Mouse (Mus musculus) spleen, postnatal 14 days (tissue): ENCODE measurements around the gene Rad21l.

Experiments used
- DNase-seq, 2 experiments: peaks; one replicate each; pipeline ENCODE4 v3.0.0; 2021 to 2022; ENCODE audit warnings: low spot score in 2 of 2

Rad21l gene

DNA sequence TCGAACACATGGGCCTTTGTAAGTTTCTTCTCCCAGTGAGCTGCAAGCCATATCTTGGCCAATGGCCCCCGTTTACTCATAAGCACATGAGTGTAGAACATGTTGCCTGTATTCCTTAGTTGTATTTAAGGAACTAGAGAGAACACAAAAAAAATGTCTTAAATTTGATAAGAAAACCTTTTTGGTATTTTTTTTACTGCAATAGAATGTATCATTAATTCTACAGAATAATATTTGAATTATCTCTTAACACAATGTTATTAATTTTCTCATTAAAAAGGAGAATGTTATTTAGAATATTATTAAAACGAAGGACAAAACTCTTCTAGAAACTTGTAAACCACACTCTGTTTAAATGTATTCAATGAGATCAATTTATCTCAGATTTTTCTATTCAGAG lies at the start of gene Rad21l:
TSS of gene Rad21l (minus strand) at position 101 of the 400 bp plus-strand sequence.
- no peak for DNase-seq

DNA sequence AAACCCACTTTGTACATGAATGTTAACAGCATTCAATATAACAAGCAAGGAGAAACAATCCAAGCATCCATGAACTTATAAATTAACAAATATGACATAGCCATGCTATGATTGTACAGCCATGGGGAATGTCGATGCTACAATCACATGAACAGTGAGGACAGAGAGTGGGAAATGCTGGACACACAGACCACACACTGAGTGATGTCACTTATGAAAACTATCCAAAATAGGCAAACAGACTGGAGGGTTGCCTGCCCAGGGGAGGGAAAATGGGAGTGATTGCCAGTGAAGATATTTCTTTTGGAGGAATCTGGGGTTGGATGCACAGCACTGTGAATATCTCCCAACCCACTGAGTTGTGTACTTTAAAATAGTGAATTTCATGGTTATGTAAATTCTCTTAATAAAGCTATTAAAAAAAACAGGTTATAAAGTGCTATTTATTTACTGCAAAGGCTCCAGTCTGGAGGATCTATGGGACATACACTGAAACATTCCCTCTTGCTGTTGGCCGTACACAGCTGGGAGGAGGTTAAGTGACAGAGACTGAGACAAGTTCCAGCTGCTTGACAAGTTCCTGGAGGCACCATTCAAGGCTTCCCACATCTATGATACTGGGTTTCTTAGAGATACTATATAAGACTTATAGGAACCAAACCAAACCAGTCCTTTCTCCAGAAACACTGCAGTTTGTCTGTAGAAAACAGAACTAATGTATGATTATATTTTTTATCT lies 48.2 kb upstream of the Rad21l start:
- DNase-seq: no peak

DNA sequence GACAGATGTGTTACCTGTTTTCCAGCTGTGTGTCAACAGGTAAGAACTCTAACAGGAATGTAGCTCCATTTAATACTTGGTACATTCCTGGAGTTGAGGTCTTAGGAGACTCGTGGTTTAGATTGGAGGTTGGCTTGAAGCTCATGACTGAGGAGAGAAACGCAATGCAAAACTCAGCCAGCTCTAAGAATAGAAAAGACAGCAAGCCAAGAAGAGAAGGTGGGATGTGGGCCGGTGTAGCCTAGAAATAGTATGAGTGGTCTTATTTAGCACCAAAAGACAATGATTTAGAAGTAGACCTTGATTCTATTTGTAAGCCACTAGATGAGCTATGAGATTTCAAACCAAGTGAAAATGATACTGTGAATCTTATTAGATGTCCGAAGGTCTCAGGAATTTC lies 47.2 kb upstream of the Rad21l start:
- DNase-seq: no peak

DNA sequence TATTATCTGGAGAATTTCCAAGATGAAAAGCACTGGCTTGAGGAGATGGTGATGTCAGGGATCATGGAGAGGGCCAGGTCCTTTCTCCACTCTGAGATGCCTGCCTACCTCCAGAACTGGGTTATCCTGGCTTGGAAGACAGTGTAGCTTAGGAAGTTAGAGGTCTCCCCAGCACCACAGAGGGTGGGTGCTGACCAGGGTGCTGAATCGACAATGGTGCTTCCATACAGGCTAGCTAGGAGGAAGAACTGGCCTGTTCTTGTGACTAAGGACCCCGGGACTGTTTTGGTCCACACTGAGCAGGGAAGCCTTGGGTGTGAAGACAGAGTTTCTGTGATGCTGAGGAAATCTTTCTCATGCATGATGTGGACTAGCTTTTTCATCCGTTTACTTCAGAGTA lies 44.3 kb upstream of the Rad21l start:
- no peak for DNase-seq

DNA sequence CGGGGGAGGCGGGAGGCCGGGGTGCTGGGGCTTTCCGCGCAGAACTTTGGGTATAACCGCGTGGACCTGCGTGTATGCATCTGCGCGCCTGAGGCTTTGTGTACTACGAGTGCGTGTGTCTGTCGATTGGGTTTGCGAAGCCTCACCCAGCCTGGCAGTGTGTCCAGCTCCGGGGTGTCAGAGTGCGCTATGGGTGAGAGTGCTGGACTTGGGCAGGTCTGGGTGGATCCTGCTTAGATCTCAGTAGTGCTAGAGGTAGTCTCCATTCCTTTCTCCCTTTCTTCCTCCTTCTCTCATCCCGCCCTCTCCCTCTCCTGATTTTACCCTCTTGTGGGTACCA lies 34.5 kb upstream of the Rad21l start:
- DNase-seq: no peak

DNA sequence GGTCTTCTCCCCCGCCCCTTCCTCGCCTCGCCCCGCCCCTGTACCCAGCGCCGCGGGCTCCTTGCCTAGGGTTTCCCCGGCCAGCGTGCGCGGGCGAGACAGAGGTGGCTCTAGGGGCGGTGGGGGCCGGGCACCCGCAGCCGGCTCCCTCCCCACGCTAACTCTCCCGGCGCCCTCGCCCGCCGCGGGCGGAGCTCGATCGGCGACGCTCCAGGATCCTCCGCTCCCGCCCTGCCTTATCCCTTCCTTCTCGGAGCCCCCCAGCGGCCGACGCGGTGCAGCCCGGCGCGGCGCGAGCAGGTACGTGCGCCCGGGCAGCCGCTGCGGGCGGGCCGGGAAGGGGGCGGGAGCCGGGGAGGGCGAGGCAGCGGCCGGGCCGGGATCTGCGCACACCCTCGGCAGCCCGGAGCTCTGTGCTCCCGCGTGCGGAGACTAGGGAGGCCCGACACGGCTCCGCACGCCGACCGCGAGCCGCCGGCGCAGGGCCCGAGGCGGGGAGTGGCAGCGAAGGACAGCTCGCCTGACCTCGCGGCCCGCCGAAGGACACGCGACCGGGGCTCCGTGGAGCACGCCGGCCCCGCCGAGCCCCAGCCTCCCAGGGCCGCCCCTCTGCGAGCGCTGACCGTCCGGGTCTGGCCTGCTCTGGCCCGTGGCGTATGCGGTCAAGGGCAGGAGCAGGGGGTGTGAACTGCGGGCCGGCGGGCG lies 34.0 kb upstream of the Rad21l start:
- no peak for DNase-seq

DNA sequence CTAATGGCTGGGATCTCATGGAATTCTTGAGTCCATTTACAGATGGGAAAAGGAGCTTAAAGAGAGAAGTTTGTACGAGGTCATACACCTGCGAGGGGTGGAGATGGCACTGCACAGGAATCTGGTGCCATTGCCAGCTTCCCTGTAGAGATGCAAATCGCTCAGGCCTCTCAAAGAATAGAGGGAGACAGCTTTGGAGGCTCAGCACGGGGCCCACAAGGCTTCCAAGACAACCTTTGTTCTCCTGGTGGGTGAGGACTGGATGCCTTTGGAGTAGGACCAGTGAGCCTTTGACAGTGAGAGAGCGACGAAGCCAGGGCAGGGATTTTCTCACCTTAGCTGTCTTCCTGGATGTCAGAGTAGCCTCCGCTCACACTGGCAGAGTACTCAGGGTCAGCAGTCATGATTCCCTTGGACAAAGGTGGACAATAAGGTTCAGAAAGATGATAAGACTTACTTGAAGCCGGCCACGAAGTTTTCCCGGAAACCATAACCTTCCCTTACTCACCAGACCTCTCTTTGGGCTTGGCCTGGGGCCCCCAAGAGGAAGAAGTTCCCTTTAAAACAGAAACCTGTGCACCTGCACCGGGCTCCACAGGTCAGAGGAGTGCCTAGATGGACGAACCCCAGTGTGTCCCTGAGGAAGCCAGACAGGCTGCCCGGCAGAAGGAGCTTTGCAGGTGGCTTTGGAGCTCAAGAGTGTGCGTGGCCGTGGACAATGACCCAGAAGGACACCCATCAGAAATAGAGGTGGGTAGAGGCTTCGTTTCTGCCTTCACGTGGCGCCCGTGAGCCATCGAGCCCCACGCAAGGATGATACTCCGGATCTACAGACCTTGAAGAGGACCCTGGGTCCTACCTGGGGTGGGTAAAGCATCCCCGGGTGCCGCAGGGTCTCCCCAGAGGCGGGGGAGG lies 33.2 kb upstream of the Rad21l start, which contains the start of gene Tmem74b:
TSS of gene Tmem74b (plus strand) at position 778 of the 915 bp plus-strand sequence.
- no peak for DNase-seq

DNA sequence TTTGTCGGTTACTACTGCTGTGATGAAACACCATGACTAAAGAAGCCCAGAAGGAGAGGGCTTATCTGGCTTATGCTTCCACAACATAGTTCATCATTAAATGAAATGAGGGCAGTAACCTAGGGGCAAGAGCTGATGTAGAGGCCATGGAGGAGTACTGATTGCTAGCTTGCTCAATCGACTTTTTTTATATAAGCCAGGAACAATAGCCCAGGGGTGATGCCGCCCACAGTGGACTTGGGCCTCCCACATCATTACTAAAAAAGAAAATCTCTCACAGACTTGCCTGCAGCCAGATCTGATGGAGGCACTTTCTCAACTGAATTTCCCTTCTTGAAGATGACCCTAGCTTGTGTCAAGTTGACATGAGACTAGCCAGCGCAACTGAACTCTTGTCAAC lies 14.6 kb upstream of the Rad21l start:
- no peak for DNase-seq

DNA sequence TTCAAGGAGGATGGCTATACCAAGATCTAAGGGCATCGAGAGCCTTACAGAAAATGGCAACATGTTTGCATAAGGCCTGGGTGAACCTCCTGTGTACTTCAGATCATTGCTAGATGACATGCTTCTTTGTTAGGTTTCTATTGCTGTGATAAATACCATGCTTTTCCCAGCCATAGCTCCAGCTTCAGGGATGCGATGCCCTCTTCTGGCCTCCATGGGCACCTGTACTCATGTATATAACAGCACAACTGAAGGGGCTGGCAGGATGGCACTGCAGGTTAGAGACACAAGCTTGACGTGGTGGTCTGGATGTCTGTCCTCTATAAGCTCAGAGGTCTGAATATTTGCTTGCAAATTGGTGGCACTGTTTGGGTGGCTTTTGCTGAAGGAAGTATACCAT lies 14.0 kb upstream of the Rad21l start:
- no peak for DNase-seq

DNA sequence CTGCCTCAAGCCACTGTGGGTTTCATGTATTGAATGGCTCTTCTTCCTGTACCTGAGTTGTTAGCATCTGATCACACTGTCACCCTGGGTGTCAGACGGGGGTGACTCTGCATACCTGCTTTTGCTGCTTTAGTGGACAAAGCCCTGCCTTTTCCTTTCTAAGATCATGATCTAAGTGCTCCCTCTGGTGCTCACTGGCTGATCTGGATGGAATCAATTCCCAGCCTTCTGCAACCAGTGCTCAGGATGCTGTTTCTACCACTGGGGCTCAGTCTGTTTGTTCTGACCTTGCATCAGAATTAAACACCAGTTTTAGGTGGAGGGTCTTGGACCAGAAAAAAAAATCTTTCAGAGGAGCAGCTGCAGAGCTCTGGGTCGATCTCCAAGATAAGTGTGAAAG lies 7.9 kb upstream of the Rad21l start:
- DNase-seq: no peak

DNA sequence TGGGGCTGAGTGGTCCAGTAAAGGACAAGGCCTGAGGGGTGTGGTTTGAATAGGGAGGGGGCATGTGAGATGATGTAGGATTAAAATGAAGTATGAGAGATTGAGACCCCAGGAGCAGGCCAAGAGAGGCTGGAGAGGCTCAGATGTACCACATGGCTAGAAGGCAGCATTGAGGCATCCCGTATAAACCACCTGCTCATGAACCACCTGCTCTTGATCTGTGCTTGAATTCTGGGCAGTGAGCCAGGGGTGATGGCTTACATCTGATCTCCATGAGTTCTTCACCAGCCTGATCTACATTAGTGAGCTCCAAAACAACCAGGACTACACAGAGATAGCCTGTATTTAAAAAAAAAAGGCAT lies 2.6 kb upstream of the Rad21l start:
- DNase-seq: no peak

DNA sequence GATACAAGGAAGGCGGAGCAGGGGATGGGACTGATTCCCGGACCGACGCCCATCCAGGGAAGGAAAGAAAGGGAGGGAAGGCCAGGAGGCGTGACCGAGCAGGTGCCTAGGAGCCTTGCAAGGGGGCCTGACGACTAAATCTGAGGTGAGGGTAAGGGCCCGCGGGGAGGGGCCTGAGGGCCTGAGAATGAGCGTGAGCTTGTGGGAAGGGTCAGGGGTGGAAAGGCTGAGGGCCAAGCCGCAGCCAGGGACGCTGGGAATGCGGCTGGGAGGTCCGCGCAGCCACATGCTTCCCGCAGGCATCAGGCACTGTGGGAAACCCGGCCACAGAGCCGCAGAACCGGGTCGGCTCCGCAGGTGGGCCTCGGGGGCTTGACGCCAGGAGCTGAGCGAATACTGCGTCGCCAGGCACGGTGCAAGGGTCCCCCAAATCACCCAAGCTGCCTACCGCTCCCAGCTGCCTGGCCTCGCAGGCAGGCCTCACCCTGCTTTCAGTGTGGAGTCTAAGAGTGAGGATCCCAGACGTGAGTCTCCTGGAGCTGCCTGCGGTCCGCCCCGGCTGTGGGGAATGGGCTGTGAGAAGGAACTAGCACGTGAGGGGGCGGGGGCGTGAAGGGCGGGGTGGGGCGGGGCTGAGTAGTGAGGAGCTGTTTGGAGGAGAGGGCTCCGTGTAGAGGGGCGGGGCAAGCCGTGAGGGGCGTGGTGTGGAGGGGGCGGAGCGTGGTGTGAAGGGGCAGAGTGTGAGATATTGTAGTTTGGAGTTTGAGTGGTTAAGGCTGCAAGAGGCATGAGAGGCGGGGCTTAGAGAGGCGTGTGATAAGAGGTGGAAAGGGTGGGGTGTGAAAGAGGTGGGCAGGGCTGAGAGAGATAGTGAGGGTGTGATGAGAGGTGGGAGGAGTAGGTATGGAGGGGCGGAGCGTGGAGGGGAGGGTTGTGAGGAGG lies 2.0 kb upstream of the Rad21l start:
- DNase-seq: no peak

DNA sequence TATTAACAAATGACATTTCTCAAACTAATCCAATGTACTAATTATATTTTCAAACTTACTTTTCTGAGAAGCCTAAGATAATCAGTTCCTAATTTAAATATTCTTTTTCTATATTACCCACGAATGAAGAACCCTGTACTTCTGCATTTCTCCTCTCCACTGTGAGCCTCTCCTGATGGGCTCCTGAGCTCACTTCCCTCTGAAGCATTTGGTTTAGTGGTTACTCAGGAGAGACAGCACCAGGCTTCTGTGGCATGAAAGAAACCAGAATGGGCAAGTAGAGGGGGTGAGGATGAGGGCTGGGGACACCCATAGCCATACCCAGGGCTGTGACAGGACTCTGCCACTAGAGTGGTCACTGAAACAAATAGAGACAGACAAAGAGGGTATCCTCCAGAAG lies 16.3 kb downstream of the Rad21l start:
- no peak for DNase-seq

DNA sequence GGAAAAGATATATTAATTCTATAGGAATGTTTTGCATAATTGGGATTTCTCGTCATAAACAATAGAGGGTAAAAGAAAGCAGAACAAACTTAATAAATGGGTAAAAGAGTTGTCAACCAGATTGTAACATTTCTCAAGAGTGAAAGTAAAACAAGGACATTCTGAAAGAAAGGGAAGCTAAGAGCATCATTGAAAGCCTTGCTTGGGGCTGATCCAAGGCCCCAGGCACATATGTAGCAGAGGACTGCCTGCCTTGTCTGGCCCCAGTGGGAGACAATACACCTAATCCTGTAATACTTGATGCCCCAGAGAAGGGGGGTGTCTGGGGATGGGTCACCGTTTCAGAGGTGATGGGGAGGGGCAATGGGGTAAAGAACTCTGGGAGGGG lies 32.3 kb downstream of the Rad21l start:
- DNase-seq: no peak

DNA sequence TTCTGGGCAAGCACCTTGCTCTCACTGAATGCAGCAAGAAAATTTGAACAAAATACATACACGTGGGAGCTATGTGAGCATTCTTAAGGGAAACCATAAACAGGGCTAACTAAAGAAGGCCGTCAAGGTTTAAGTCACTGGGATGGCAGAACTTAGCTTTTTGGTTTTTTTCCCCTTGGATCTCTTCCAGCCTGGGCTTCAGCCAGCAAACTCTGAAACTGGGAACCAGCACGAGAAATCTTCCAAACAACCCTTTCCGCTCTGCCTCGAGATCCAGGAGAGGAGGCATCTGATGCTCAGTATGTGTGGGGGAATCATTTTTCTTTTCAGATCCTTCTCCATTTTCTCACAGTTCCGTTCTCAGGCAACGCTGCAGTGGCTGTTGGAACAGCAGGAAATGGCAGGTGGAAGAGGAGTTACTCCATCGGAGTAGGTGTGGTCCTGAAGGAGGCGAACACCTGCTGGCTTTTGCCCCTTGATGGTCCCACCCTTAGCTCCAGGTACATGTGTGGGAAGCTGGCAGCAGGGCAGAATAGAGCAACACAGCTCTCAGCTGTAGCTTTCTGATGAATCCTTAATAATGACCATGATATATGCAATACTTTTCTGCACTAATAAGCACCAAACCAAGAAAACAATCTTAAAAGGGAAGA lies 32.8 kb downstream of the Rad21l start:
- DNase-seq: no peak

DNA sequence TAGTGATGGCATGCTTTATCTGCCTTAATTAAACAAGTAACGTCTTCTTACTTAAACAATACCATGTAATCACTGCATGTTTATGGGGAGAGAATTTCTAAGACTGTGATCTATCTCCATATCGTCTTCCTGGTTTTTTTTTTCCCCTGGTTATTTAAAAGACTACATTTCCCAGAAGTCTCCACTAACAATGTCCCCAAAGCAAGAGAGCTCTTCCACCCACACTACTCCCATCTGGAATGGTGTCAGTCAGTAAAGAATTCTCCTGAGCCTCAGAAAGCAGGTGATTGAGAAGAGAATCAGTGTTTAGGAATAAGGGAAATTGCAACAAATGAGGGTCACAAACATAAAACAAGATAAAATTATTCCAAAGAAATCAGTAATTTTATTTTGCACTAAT lies 33.4 kb downstream of the Rad21l start:
- DNase-seq: no peak

DNA sequence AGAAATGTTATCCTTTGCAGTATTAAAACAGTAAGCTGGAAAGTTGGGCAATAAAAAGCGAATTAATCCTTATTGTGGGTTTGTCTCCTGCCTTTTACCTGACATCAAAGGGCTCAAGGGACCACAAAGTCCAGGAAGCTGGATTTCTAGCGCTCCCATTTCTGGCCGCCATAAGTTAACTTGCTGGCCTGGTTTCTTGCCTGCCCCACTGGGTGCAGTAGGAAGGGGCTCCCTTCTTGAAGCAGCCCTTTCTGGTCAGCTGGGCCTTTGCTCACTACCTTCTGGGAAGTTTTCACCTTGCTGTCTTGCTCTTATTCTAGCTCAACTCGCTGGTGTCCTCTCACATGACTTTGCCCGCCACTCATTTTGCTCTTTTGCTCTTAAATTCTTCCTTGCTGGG lies 35.4 kb downstream of the Rad21l start:
- DNase-seq: no peak

DNA sequence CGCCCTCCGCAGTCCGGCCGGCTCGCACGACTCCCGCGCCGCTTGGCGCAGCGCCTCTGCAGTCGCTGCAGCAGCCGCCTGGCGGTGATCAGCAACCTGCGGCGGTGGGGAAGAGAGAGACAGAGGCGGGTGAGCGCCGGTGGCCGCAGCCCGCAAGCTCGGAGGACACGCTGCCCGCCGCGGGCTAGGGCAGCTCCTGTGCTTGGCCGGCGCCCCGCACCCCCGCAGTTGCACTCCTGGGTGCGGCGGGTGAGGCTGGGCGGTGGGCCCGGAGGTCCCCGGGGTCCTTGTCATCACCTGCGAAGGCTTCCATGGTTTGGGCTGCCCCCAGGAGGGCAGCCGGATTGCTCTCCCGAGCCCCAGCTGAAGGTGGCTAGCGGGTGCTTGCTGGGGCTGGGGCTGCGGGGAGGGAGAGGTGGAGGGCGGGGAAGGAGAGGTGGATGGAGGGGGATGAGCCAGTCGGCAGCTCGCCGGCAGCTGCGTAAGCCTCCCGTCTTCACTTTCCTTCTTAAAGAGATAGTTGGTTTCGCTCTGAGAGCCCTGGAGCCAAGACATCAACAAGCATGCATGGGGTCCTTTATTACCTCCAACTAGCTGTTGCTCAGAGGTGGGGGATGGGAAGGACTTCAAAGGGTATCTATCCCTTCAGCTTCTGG lies 36.0 kb downstream of the Rad21l start, which contains the start of gene Snph:
TSS of gene Snph (minus strand) at position 435 of the 656 bp plus-strand sequence.
- peak in 1 of 2 experiments; percentile 3 for DNase-seq

DNA sequence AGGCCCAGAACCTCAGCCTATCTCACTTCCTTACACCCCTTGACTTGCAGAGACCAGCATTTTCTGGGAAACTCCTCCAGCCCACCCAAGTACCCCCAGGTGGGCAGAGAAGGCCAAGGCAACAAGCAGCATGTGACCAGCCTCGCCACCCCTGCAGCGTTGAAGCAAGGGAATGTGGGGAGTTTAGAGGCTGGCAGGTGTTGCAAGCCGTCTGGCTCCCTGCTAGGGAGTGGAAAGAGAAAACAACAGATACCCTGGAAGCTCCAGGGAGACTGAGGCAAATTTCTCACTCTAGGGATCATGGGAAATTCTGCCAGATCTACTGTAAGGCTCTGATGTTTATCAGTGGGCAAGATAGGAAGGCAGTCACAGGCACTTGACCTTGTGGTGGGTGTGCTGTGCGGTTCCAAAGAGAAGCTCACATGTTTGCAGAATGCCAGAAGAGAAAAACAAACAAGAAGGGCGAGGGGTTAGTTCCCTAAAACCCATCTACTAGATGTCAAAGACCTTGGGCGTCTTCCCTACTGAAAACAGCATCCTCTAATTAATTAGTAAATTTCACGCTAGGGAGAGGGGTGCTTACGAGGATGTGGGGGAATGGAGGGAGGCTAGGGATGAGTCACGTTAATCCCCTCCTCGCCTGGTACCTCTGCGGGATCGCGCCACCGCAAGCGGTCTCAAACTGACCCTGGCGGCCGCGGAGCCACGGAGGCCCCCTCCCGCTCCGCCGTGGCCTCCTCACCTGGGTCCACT lies 36.8 kb downstream of the Rad21l start:
- DNase-seq: no peak

DNA sequence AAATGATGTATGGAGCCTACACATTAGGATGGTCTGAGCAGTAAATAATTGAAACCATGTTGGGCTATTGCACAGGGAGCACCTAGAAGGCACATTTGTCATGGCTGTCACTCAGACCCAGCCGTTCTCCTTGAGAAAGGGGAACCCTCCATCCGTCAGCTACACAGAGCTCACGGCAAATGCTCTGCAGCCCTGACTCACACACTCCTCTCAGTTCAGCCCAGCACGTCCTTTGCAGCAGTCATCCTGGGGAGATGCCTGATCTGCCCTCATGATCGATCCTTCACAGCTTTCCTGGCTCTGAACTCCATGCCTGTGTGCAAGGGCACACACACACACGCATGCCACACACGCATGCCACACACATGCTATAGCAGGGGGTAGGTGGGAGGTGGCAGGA lies 39.0 kb downstream of the Rad21l start:
- DNase-seq: no peak
